Mouse (Mus musculus) myocyte (in vitro differentiated cells): ENCODE measurements around the gene Hrg. TPM values are rescaled to one million over a fixed set of nuclear protein-coding genes. Genes with fewer than 3 reads are reported as not detected.
"Not testable (repeated sequence)": the region's sequence is repeated elsewhere in the genome, so short reads cannot be mapped to it uniquely, and the experiment has no call there.

Experiments used
- H3K27me3 ChIP-seq: one replicate; pipeline ENCODE4 v1.6.1; 2011; ENCODE audit not compliant: control insufficient read depth, insufficient read depth, insufficient read length
- H3K36me3 ChIP-seq: one replicate; pipeline ENCODE4 v1.6.1; 2011; ENCODE audit not compliant: control insufficient read depth, insufficient read depth
- H3K4me2 ChIP-seq: one replicate; pipeline ENCODE4 v1.6.1; 2011; ENCODE audit warnings: low read depth, control low read depth
- H3K4me3 ChIP-seq: one replicate; pipeline ENCODE4 v1.5.1; 2011; ENCODE audit warnings: mild to moderate bottlenecking, control low read depth, moderate library complexity
- H3K79me2 ChIP-seq: one replicate; pipeline ENCODE4 v1.6.1; 2011; ENCODE audit not compliant: control insufficient read depth, insufficient read depth
- H3ac ChIP-seq: one replicate; pipeline ENCODE4 v1.6.1; 2011; ENCODE audit not compliant: control insufficient read depth, insufficient read length
- CEBPB ChIP-seq: IDR thresholded peaks from 2 replicates; pipeline ENCODE4 v1.6.1; 2011; ENCODE audit warnings: mild to moderate bottlenecking, moderate library complexity; ENCODE audit not compliant: poor library complexity, insufficient read depth, severe bottlenecking
- MYOD1 ChIP-seq, 3 experiments: IDR thresholded peaks; one replicate each; pipeline ENCODE4 v1.6.1; 2011; ENCODE audit warnings: control low read depth in 2 of 3, low read depth in 2 of 3, mild to moderate bottlenecking in 2 of 3, moderate library complexity in 1 of 3; ENCODE audit not compliant: insufficient read length in 2 of 3, control insufficient read depth in 1 of 3
- MYOG ChIP-seq, 3 experiments: IDR thresholded peaks; one replicate each; pipeline ENCODE4 v1.6.1; 2011; ENCODE audit warnings: control low read depth in 2 of 3, low read depth in 2 of 3, mild to moderate bottlenecking in 2 of 3; ENCODE audit not compliant: insufficient read length in 2 of 3, control insufficient read depth in 1 of 3, insufficient read depth in 1 of 3
- POLR2A ChIP-seq: IDR thresholded peaks from one replicate; pipeline ENCODE4 v1.6.1; 2011; ENCODE audit warnings: low read depth, mild to moderate bottlenecking, control low read depth, moderate library complexity; ENCODE audit not compliant: insufficient read length
- POLR2AphosphoS2 ChIP-seq: IDR thresholded peaks from one replicate; pipeline ENCODE4 v1.6.1; 2011; ENCODE audit warnings: low read depth, control low read depth; ENCODE audit not compliant: insufficient read length
- REST ChIP-seq: IDR thresholded peaks from one replicate; pipeline ENCODE4 v1.6.1; 2011; ENCODE audit warnings: mild to moderate bottlenecking, control low read depth, moderate library complexity; ENCODE audit not compliant: insufficient read depth, insufficient read length
- SRF ChIP-seq: IDR thresholded peaks from one replicate; pipeline ENCODE4 v1.6.1; 2011; ENCODE audit warnings: low read depth; ENCODE audit not compliant: control insufficient read depth, insufficient read length
- TCF12 ChIP-seq: IDR thresholded peaks from one replicate; pipeline ENCODE4 v1.6.1; 2011; ENCODE audit warnings: mild to moderate bottlenecking, control low read depth; ENCODE audit not compliant: poor library complexity, insufficient read depth, severe bottlenecking
- TCF3 ChIP-seq: IDR thresholded peaks from one replicate; pipeline ENCODE4 v1.6.1; 2011; ENCODE audit warnings: low read depth, control low read depth; ENCODE audit not compliant: insufficient read length
- USF1 ChIP-seq: IDR thresholded peaks from one replicate; pipeline ENCODE4 v1.6.1; 2011; ENCODE audit warnings: low read depth, mild to moderate bottlenecking, control low read depth, moderate library complexity
- polyA plus RNA-seq: library from polyadenylated mRNA; unstranded; fragments of >200 nt; fragmentation: generic; extraction: Trizol; gene quantifications from one replicate; pipeline ENCODE4 v1.2.1, GENCODE M21; 2012; ENCODE audit warnings: missing spikeins

The Hrg gene
- polyA plus RNA-seq, 1 experiment = not detected

DNA sequence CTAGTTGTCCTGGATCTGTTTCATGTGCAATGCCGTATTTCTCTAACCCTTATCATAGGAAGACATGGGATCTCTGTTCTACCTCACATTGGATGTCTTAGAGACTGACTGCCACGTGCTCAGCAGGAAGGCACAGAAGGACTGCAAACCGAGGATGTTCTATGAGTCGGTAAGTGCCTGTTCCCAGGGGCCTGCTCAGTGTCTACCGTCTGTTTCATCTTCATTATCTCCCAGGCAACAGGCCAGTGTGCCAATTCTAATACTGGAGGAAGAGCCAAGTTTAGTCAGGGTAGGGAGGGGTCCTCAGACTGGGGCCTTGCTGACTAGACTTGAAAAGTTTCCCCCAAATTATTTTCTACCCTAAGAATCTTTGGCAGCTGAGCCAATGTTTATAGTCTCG lies 21.3 kb upstream of the Hrg start:
- Histone ChIP-seq H3K27me3 (no peaks in the 10 kb centered on the region), H3K36me3 (no peaks in the 10 kb centered on the region), H3K4me3 (no peak overlapping the region), H3ac (no peak overlapping the region), H3K79me2 (no peaks in the 10 kb centered on the region), H3K4me2 (no peak overlapping the region)
- TF ChIP-seq REST (no peak), TCF12 (no peak)

DNA sequence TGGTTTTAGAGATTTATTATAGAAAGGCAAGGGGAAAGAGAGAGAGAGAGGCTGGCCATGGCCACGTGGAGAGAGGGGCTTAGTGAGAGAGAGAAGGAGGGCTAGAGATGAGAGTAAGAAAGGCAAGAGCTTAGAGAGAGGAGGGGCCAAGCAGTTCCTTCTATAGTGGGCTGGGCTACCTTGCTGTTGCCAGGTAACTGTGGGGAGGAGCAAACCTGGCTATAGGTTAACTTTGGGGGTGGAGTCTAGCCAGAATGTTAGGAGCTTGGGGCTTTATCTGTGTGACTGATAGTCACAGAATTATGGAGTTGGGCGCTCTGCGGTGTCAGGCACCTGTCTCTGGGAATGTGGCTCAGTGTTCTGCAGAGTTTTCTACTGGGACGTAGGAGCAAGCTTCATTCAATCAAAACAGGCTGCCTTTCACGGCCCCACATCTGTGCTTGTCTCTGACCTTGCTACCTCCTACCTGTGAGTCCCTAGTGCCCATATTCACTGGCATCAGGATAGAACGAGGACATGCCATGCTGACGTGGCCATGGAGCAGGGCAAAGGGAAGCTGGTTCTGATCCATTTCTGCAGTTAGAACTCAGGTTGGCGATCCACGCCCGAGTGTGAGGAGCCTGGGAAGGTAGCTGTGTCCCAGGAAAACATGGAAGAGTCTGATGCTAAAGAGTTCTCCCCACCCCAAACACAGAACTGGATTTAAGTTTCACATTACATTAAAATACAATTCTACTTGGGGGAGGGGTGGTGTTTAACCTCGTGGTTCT lies 19.3 kb upstream of the Hrg start:
- Histone ChIP-seq H3K4me3 (no peak overlapping the region), H3K36me3 (no peaks in the 10 kb centered on the region), H3K79me2 (no peaks in the 10 kb centered on the region), H3ac (no peak overlapping the region), H3K4me2 (no peak overlapping the region), H3K27me3 (no peaks in the 10 kb centered on the region)
- no peak for TF ChIP-seq MYOG (IDR thresholded peaks at IDR 0.05; ENCODE audit: control insufficient read depth in 1 of 3, insufficient read depth in 1 of 3, insufficient read length in 2 of 3, low read depth in 2 of 3)
- no peak for TF ChIP-seq POLR2A
- TF ChIP-seq REST = no peak
- TF ChIP-seq MYOD1 (IDR thresholded peaks at IDR 0.05; ENCODE audit: control insufficient read depth in 1 of 3, insufficient read length in 2 of 3, low read depth in 2 of 3) = no peak

DNA sequence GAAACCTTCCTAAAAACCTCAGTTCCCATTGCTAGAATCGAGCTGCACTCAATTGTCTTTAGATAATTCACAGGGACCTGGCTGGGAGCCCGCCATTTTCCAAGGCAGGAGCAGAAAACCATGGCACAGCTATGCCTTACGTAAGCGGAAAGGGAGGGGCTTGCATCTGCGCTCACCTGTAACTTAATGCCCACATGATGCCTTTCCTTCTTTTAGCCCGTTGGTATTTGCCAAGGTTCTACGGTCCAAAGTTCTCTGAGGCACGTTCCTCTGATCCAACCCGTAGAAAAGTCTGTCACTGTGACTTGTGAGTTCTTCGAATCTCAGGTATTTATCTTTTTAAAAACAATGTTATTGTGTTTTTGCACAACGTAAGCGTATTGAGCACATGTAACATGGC lies 13.2 kb upstream of the Hrg start:
- H3K4me2 ChIP-seq = no peak overlapping the region
- H3K36me3 ChIP-seq = no peaks in the 10 kb centered on the region
- no peak overlapping the region for H3K4me3 ChIP-seq
- H3K79me2 ChIP-seq = no peaks in the 10 kb centered on the region
- no peak overlapping the region for H3ac ChIP-seq
- TF ChIP-seq POLR2A = no peak
- no peak for TF ChIP-seq USF1
- H3K27me3 ChIP-seq = no peaks in the 10 kb centered on the region

- Histone ChIP-seq H3K36me3 (no peaks in the 10 kb centered on the region), H3K4me3 (no peak overlapping the region), H3K4me2 (no peak overlapping the region), H3K27me3 (no peaks in the 10 kb centered on the region), H3ac (no peak overlapping the region), H3K79me2 (no peaks in the 10 kb centered on the region)
- TF ChIP-seq TCF12 = no peak
- TF ChIP-seq POLR2A = no peak
- no peak for TF ChIP-seq MYOG (IDR thresholded peaks at IDR 0.05; ENCODE audit: control insufficient read depth in 1 of 3, insufficient read depth in 1 of 3, insufficient read length in 2 of 3, low read depth in 2 of 3)
- no peak for TF ChIP-seq MYOD1 (IDR thresholded peaks at IDR 0.05; ENCODE audit: control insufficient read depth in 1 of 3, insufficient read length in 2 of 3, low read depth in 2 of 3)
Observed at GRCm38 (mm10) chr16:22938541-22938940, 12.3 kb upstream of the Hrg start.

- no peaks in the 10 kb centered on the region for H3K27me3 ChIP-seq
- H3K4me2 ChIP-seq = no peak overlapping the region
- no peaks in the 10 kb centered on the region for H3K79me2 ChIP-seq
- no peaks in the 10 kb centered on the region for H3K36me3 ChIP-seq
- TF ChIP-seq POLR2AphosphoS2 = no peak
- no peak for TF ChIP-seq POLR2A
- no peak for TF ChIP-seq USF1
- TF ChIP-seq TCF12 = no peak
- TF ChIP-seq SRF = no peak
- no peak for TF ChIP-seq MYOD1 (IDR thresholded peaks at IDR 0.05; ENCODE audit: control insufficient read depth in 1 of 3, insufficient read length in 2 of 3, low read depth in 2 of 3)
- TF ChIP-seq TCF3 = no peak
- no peak for TF ChIP-seq REST
- no peak for TF ChIP-seq CEBPB
- no peak for TF ChIP-seq MYOG (IDR thresholded peaks at IDR 0.05; ENCODE audit: control insufficient read depth in 1 of 3, insufficient read depth in 1 of 3, insufficient read length in 2 of 3, low read depth in 2 of 3)
- no peak overlapping the region for H3ac ChIP-seq
- no peak overlapping the region for H3K4me3 ChIP-seq
Observed at GRCm38 (mm10) chr16:22939120-22939695, 11.7 kb upstream of the Hrg start.

GRCm38 (mm10) chr16:22941825-22942476 lies 8.9 kb upstream of the Hrg start:
- not testable (repeated sequence) for H3K4me3 ChIP-seq, H3K36me3 ChIP-seq, H3K4me2 ChIP-seq, H3ac ChIP-seq, H3K79me2 ChIP-seq, H3K27me3 ChIP-seq
